Mouse (Mus musculus) small intestine, adult 10 weeks (tissue): ENCODE data around the gene Cyp4f18. TPM values are rescaled to one million over a fixed set of nuclear protein-coding genes. Genes with fewer than 3 reads are reported as not detected.

Experiments used
- polyA plus RNA-seq: library from polyadenylated mRNA; stranded (reverse); fragments of 350-450 nt; fragmentation: Illumina TruSeq; extraction: RNeasy Lipid Tissue Mini Kit (QIAGEN cat#74804); gene quantifications from one replicate; pipeline ENCODE4 v1.2.3, GENCODE M21; 2014; ENCODE audit warnings: low replicate concordance

Gene Cyp4f18
- polyA plus RNA-seq: not detected

GRCm38 (mm10) chr8:72009473-72009872 lies at the start of gene Cyp4f18:
TSS of gene Cyp4f18 (minus strand) at chr8:72009626.

GRCm38 (mm10) chr8:72040918-72041317 lies 31.5 kb upstream of the Cyp4f18 start, which contains the start of gene Olfr372:
TSS of gene Olfr372 (plus strand) at chr8:72041218.

DNA sequence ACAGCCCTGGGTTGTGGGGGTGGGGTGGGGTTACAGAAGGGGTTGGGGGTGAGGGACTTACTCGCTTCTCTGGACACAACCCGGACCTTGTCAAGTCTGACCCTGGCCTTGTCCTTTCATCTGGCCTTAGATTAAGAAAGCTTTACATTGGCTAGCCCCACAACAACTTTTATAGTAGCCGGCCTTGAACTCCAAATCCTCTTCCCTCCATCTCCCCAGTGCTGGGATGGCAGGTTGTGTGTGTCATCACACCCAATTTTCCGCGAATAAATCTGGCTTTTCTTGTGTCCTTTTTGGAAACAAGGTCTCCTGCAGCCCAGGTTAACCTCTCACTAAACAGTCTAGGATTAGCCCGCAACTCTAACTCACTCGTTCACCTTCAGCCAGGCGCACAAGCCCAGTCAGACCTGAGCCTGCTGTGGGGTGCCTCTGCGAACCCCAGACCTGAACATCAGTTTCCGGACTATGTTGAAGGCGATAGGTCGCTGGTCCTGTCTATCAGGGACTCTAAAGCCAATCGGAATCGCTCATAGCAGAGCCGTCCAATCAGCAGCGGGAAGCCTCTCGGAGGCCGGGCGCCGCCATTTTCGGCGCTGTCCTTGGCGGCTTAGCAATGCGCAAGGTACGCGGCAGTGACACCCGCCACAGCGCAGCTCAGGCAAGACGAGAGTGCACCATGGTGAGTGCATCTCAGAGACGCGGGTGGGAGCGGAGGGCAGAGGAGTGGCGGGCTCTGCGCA lies 58.8 kb downstream of the Cyp4f18 start, which contains the start of gene Zfp961:
Gene Zfp961, plus strand, starts transcription at position 557 of the 740 bp plus-strand sequence.

Other genes starting within 250 kb of the Cyp4f18 start
- gene Zfp709, start 127.6 kb downstream of the Cyp4f18 start, polyA plus RNA-seq: 13.0 TPM
- gene Zfp882, start 101.0 kb downstream of the Cyp4f18 start, polyA plus RNA-seq: 6.1 TPM
- 188 TPM for gene Zfp617, start 101.0 kb downstream of the Cyp4f18 start, polyA plus RNA-seq
- gene Zfp961, start 58.6 kb downstream of the Cyp4f18 start, polyA plus RNA-seq: 83.6 TPM
- gene Olfr372, start 31.6 kb upstream of the Cyp4f18 start, polyA plus RNA-seq: not detected
- not detected for gene Olfr373, start 73.6 kb upstream of the Cyp4f18 start, polyA plus RNA-seq
- not detected for gene Olfr374, start 97.4 kb upstream of the Cyp4f18 start, polyA plus RNA-seq
- gene Tpm4, start 125.3 kb upstream of the Cyp4f18 start, polyA plus RNA-seq: 220 TPM
- 96.5 TPM for gene Rab8a, start 151.6 kb upstream of the Cyp4f18 start, polyA plus RNA-seq
- gene Hsh2d, start 180.0 kb upstream of the Cyp4f18 start, polyA plus RNA-seq: 1.3 TPM
- 0.19 TPM for gene Cib3, start 203.2 kb upstream of the Cyp4f18 start, polyA plus RNA-seq
- not detected for gene Gm11034, start 204.0 kb upstream of the Cyp4f18 start, polyA plus RNA-seq
- 52.0 TPM for gene Fam32a, start 210.1 kb upstream of the Cyp4f18 start, polyA plus RNA-seq
- gene Ap1m1, start 230.4 kb upstream of the Cyp4f18 start, polyA plus RNA-seq: 7.0 TPM